Mouse (Mus musculus) hindbrain, postnatal 0 days (tissue): ENCODE results near the gene Sertad2. TPM values are rescaled to one million over a fixed set of nuclear protein-coding genes. Genes with fewer than 3 reads are reported as not detected.

ENCODE experiments used
- ATAC-seq: fragments of 200-750 bp; cut with Nextera tagmentation; 2 replicates; pipeline ENCODE4 v1.8.0; 2017; ENCODE audit warnings: mild to moderate bottlenecking, moderate TSS enrichment, moderate library complexity
- DNase-seq: peaks from one replicate; pipeline ENCODE4 v3.0.0-alpha.2; 2015; ENCODE audit warnings: low spot score
- H3K27ac ChIP-seq: fragments of 300-500 bp; sonication (generic); 2 replicates; pipeline ENCODE4 v1.5.1; 2014; ENCODE audit warnings: mild to moderate bottlenecking
- H3K27me3 ChIP-seq: fragments of 300-500 bp; sonication (generic); 2 replicates; pipeline ENCODE4 v1.6.1; 2014; ENCODE audit warnings: low read length, mixed read lengths; ENCODE audit not compliant: insufficient read depth
- H3K36me3 ChIP-seq: fragments of 300-500 bp; sonication (generic); 2 replicates; pipeline ENCODE4 v1.6.1; 2014; ENCODE audit warnings: low read length, mixed read lengths; ENCODE audit not compliant: insufficient read depth
- H3K4me1 ChIP-seq: fragments of 300-500 bp; sonication (generic); 2 replicates; pipeline ENCODE4 v1.6.1; 2014; ENCODE audit warnings: antibody characterized with exemption, low read length, mixed read lengths; ENCODE audit not compliant: insufficient read depth
- H3K4me2 ChIP-seq: fragments of 300-500 bp; sonication (generic); 2 replicates; pipeline ENCODE4 v1.6.1; 2014; ENCODE audit warnings: low read depth, mild to moderate bottlenecking, low read length, moderate library complexity, mixed read lengths
- H3K4me3 ChIP-seq: fragments of 300-500 bp; sonication (generic); 2 replicates; pipeline ENCODE4 v1.5.1; 2014; ENCODE audit warnings: low read length
- H3K9ac ChIP-seq: fragments of 300-500 bp; sonication (generic); replicated peaks from 2 replicates; pipeline ENCODE4 v1.6.1; 2014; ENCODE audit warnings: mild to moderate bottlenecking, low read length, moderate library complexity, mixed read lengths
- H3K9me3 ChIP-seq: fragments of 300-500 bp; sonication (generic); 2 replicates; pipeline ENCODE4 v1.6.1; 2016; ENCODE audit warnings: low read length, mixed read lengths
- CTCF ChIP-seq: IDR thresholded peaks from 2 replicates; pipeline ENCODE4 v1.5.1; 2016; ENCODE audit warnings: antibody characterized with exemption, control low read depth, low read depth
- WGBS: fragments of 180-500 bp; shearing (Covaris S2); extraction: QIAGEN DNeasy Blood & Tissue Kit; methylation state at CpG from one replicate; pipeline ENCODE4 v1.1.7; 2014; 5-methylcytosine and 5-hydroxymethylcytosine counted together
- polyA plus RNA-seq: library from polyadenylated mRNA; unstranded; fragments of >200 nt; fragmentation: Nextera tagmentation; extraction: Ambion mirVana; gene quantifications from 2 replicates; pipeline ENCODE4 v1.2.1, GENCODE M21; 2015
- total RNA-seq: library from RNA; depleted of rRNA; stranded (reverse); fragments of >200 nt; gene quantifications from 2 replicates; pipeline ENCODE4 v1.2.3, GENCODE M21; 2014

Gene Sertad2
- total and polyA plus RNA-seq, 2 experiments from 2014 or later: 18.0 to 38.1 TPM

DNA sequence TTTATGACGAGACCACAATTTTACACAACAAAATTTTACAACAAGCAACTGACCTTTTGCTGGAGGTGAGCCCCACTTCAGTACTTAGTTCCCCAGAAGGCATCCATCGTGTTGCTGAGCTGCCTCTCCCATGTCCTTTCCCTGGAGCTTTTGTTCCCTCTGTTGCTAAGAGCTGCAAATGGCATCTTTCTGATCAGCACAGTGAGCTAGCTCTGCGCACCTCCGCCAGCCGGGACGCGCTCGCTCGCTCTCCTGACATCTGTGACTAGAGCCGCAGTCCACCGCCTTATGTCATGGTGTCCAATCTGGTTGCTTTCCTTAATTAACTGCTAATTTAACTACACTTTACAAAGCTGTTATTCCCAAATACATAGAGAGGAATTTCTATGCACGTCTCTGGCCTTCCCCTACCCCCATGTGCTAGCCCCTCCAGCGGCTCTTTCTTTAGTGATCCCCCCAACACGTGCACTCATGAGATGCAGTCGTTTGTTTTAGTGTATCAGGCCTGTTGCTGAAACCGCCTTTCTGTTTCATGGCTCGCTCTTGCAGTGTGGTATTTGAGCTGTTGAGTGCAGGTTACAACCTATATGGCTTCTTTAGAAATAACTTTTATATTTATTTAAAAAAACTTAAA, 107.1 kb downstream of the Sertad2 start:
- no peak overlapping the region for H3K4me2 ChIP-seq
- no peak overlapping the region for H3K27ac ChIP-seq
- peaks cover 17% of the 10 kb centered on the region; the same call in 1 of the 2 replicates for H3K4me1 ChIP-seq
- no peaks in the 10 kb centered on the region for H3K9me3 ChIP-seq
- ATAC-seq: 0 out of 2 replicates have a peak, but pooled peaks have one; percentile 44
- no peaks in the 10 kb centered on the region for H3K36me3 ChIP-seq
- TF ChIP-seq CTCF: no peak
- no peaks in the 10 kb centered on the region for H3K27me3 ChIP-seq
- DNase-seq: peak; percentile 45
- no peak overlapping the region for H3K4me3 ChIP-seq
- WGBS: 26% methylated on average over 17 of the region's 17 CpGs
- 0 out of 2 replicates have a peak overlapping the region, but pooled peaks have one; percentile 21 for H3K9ac ChIP-seq

DNA sequence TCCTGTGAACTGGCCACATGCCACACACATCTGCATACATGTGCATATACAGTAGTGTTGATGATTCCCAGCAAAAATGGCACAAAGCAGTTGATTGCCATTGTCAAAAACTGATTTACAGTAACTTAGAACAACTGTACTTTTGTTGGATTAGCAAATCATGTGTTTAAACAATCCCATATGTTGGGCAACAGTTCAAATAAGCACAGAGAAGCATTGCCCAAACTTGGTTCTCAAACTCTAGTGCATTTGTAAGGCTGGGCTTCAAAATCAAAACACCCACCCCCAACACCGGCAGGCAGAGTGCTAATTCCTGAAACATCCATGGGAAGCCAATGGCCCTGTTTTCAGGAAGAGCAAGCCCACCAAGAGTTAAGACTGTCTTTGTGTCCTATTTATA, 108.1 kb downstream of the Sertad2 start:
- no peaks in the 10 kb centered on the region for H3K9me3 ChIP-seq
- DNase-seq: no peak
- no peaks in the 10 kb centered on the region for H3K27me3 ChIP-seq
- no peak overlapping the region for H3K4me3 ChIP-seq
- H3K27ac ChIP-seq: no peak overlapping the region
- no peak overlapping the region for H3K9ac ChIP-seq
- WGBS: 61% methylated on average over 1 of the region's 1 CpGs
- no peak overlapping the region for H3K4me2 ChIP-seq
- no peaks in the 10 kb centered on the region for H3K36me3 ChIP-seq
- H3K4me1 ChIP-seq: peaks cover 25% of the 10 kb centered on the region; the same call in 1 of the 2 replicates
- no peak for TF ChIP-seq CTCF
- no peak for ATAC-seq

DNA sequence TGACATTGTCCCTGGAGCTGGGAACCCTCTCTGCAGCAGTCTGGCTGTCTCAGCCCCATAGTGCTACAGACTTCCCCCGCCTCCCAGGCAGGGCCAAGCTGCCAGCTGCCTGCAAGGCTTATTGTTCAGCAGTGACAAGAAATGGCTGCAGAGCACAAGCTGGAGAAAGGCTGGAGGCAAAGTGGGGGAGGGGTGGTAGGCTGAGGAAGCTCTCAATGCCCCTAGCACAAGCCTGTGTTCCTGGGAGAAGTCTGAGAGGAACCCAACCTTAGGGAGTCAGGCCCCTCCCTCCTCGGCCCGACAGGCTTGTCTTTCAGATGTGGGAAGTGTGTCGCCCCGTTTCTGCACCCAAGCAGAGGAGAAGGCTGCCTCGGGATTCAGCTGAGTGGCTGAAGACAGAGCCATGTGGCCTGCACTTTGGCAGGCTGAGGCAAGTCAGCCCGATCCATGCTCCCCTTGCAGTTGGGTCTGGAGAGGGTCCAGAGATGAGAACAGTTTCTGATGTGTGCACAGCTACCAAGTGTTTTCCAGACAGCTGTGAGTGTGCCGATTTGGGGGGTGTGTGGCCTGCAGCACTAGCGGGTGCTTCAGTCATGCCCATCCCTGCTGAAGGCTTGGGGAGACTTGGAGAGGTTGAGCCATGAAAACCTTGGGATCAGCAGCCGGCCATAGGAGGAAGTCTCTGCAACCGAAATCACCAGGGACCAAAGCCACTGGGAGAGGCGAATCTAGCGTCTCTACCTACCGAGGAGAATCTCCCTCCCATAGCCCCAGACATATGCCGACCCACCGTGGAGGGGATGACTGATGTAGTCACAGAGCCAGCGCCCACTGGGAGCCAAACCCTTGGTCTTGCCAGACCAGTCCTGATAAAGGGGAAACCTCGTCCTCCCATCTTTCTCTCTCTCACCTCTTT, 113.0 kb downstream of the Sertad2 start:
- Histone ChIP-seq H3K4me1 (peaks cover 14% of the 10 kb centered on the region), H3K36me3 (no peaks in the 10 kb centered on the region), H3K27ac (peak overlapping the region; percentile 80), H3K4me3 (no peak overlapping the region), H3K4me2 (peak overlapping the region; percentile 46), H3K27me3 (no peaks in the 10 kb centered on the region), H3K9ac (0 out of 2 replicates have a peak overlapping the region, but pooled peaks have one; percentile 18), H3K9me3 (no peaks in the 10 kb centered on the region)
- 6% methylated on average over 18 of the region's 18 CpGs for WGBS
- TF ChIP-seq CTCF: no peak
- ATAC-seq: peak; percentile 90
- DNase-seq: peak; percentile 89

DNA sequence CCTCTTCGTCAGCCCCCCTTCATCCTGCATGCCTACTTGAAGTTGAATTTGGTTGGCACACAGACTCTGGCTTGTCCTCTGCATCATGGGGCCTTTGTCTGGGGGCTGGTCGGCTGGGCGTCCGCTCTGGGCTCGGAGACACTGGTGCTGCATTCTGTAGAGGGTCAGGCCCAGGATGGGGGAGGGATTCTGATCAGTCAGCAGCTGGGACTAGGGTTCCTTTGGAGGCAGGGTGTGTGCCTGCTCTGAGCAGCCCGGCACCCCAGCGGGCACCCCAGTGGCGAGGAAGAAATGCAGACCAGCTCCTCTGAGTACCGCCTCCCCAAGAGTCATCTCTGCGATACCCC, 113.6 kb downstream of the Sertad2 start:
- H3K27me3 ChIP-seq: no peaks in the 10 kb centered on the region
- H3K27ac ChIP-seq: peak overlapping the region; percentile 80
- DNase-seq (peak; percentile 43), ATAC-seq (peak; percentile 31)
- no peaks in the 10 kb centered on the region for H3K9me3 ChIP-seq
- 0 out of 2 replicates have a peak overlapping the region, but pooled peaks have one; percentile 18 for H3K9ac ChIP-seq
- peaks cover 14% of the 10 kb centered on the region for H3K4me1 ChIP-seq
- H3K4me3 ChIP-seq: no peak overlapping the region
- 12% methylated on average over 10 of the region's 10 CpGs for WGBS
- TF ChIP-seq CTCF: no peak
- peak overlapping the region; percentile 46 for H3K4me2 ChIP-seq
- no peaks in the 10 kb centered on the region for H3K36me3 ChIP-seq

DNA sequence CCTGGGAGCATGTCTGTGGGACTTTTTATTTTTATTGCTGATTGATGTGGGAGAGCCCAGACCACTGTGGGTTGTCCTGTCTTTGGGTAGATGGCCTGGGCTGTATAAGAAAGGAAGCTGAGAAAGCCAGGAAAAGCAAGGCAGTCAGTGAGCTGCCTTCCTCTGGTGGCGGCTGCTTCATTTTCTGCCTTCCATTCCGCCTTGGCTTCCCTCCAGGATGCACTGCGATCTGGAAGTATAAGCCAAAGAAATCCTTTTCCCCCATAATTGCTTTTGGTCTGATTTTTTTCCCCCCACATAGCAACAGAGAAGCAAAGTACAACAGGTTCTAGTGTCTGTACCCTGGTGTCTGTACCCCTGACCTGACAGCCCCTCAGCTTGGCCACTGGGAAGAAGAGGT, 116.0 kb downstream of the Sertad2 start:
- Histone ChIP-seq H3K4me1 (peaks cover 14% of the 10 kb centered on the region), H3K36me3 (no peaks in the 10 kb centered on the region), H3K4me3 (no peak overlapping the region), H3K9ac (no peak overlapping the region), H3K27ac (no peak overlapping the region), H3K4me2 (no peak overlapping the region), H3K27me3 (no peaks in the 10 kb centered on the region), H3K9me3 (no peaks in the 10 kb centered on the region)
- no peak for ATAC-seq
- TF ChIP-seq CTCF: no peak
- peak; percentile 41 for DNase-seq
- 54% methylated on average over 3 of the region's 3 CpGs for WGBS

DNA sequence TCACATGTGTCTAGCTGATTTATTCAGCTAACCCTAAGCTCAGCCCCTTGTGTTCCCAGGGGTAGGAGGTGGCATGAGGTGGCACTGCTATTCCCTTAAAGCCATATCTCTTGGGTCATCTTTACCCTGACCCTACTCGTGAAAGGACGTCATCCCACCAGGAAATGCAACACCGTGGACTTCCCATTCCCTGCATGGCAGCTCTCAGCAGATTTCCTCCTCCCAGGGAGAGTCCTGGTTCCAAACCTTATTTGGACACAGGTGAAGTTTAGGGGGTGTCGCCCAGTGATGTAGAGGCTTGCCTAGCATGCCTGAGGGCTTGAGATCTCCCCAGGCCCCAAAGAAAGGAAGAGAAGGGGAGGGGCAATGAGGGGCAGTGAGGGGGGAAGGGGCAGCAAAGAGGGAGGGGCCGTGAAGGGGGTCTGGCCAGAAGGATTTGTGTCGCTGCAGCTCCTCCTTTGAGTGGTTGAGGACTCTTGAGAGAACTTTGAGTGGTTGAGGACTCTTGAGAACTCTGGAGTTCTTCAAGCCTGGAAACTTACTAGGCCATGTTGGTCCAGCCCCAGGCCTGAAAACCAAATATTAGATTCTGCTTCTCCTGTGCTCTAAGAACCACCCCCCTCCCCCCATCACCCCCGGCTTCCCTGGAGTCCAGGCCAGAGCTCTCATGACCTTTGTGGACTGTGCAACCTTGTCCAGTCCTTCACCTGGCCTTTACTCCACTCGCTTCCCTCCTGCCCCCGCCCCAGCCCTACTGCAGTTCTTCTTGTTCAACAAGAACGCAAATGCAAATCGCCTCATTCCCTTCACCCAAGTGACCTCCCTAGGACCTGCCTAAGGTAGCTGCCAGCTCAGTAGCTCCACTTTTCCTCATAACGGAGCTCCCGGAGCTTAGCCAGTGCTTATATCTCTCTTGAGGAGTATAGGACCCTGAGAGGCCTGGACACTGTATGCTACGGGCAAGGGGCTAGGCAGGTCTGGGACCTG, 117.4 kb downstream of the Sertad2 start:
- Histone ChIP-seq H3K36me3 (no peaks in the 10 kb centered on the region), H3K27ac (no peak overlapping the region), H3K9ac (no peak overlapping the region), H3K27me3 (no peaks in the 10 kb centered on the region), H3K4me1 (peaks cover 8% of the 10 kb centered on the region), H3K9me3 (no peaks in the 10 kb centered on the region), H3K4me2 (no peak overlapping the region), H3K4me3 (no peak overlapping the region)
- WGBS: 91% methylated on average over 14 of the region's 14 CpGs
- ATAC-seq (no peak), DNase-seq (no peak)
- no peak for TF ChIP-seq CTCF
